Mouse (Mus musculus): ENCODE measurements around the gene Gss. TPM values are rescaled to one million over a fixed set of nuclear protein-coding genes. Genes with fewer than 3 reads are reported as not detected.

Gss gene
- 31.7 TPM for polyA plus RNA-seq (2014; fragmentation: Illumina TruSeq; extraction: RNeasy Lipid Tissue Mini Kit (QIAGEN cat#74804); ENCODE audit: low read depth, low replicate concordance)

DNA sequence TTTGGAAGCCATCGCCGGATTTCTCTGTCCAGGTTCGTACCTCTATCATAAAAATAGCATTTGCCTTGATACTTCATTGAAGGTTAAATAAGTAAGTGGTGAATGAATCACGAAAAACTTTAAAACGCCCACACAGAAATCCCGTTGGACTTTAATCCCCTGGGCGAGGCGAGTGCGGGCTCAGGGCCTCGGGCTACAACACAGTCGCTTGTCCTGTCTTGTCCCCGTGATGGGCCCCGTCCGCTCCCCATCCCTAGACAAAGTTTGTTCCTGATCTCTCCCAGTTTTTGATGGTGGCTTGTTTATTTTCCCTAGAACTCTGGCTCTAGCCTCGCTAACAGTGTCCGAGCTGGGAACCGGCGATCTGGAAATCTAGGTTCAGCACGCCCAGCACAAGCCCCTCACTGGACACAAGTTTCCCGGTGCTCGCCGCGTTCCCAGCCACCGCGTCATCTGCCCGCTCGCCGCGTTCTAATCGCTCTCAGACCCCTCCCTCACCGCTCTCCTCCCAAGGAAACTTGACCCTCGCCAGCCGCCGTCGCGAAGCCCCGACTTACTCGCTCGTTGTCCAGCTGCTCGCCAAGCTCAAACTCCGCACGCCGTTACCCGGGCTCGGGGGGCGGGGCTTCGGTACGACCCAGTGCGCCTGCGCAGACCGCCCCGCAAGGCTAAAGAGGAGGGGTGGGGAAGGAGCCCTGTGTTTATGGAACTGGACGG is at the start of gene Gss:
Gene Gss (minus strand): TSS at position 674 of the 717 bp plus-strand sequence.

DNA sequence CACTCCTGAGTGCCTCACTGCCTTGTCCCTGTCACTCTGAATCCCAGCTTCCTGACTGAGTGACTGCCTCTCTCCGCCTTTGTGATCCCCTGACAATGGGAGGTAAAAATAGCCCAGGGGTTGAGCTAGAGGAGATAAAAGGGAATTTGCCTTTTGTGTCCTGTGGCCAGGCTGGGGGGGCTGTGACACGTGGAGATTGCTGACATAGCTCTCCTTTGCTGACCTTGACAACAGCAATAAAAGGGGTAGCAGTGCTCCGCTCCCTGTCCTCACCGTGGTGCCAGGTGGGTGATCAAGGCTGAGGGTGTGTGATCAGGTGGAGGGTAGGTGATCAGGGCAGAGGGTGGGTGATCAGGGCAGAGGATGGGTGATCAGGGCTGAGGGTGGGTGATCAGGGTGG is 18.4 kb upstream of the Gss start, which contains the start of gene Myh7b:
Gene Myh7b (plus strand): TSS at position 235 of the 400 bp plus-strand sequence.

DNA sequence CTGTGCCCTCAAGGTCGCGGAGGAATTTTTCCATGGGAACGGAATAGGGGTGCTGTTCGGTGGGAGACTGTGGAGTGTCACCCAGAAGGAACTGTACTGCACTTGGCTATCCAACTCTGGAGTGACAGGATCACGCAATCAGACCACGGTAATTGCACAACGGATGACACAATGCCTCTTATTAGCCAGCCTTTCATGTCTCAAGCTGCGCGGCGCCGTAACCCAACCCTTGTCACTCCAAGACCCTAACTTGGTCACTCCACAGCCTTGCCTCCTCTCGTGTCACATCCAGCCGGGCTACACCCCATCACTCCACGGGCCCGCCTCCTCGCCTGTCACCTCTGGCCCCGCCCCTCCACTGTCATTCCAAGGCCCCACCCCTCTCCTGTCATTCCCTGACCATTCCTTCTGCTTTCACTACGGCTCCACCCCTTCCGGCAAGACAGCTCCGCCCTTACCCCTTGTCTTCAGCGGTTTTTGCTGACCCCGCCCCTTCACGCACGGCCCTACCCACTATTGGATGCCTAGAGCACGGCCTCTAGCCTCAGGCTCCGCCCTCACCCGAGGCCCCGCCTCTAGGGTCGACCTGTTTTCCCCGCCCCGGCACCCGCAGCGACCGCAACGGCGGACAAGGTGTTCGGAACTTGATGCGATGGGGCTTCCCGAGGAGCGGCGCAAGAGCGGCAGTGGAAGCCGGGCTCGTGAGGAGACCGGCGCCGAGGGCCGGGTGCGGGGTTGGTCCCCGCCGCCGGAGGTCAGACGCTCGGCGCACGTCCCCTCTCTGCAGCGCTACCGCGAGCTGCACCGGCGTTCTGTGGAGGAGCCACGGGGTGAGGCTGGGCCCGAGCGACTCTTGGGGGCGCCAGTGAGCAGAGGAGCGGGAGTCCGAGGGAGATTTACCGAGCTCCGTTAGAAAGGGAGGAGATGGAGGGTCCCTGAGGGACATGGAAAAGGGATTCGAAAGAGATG is 74.9 kb downstream of the Gss start, which contains the start of the genes Acss2 and Ggt7:
Gene Acss2 (plus strand): TSS at position 494 of the 969 bp plus-strand sequence.
Gene Ggt7 (minus strand): TSS at position 783 of the 969 bp plus-strand sequence.

Other genes starting within 250 kb of the Gss start
- gene Pigu, start 235.4 kb downstream of the Gss start, polyA plus RNA-seq (2014; fragmentation: Illumina TruSeq; extraction: RNeasy Lipid Tissue Mini Kit (QIAGEN cat#74804); ENCODE audit: low read depth, low replicate concordance) = 51.5 TPM
- gene Trp53inp2, start 211.8 kb downstream of the Gss start, polyA plus RNA-seq (2014; fragmentation: Illumina TruSeq; extraction: RNeasy Lipid Tissue Mini Kit (QIAGEN cat#74804); ENCODE audit: low read depth, low replicate concordance) = 153 TPM
- gene Ncoa6, start 118.9 kb downstream of the Gss start, polyA plus RNA-seq (2014; fragmentation: Illumina TruSeq; extraction: RNeasy Lipid Tissue Mini Kit (QIAGEN cat#74804); ENCODE audit: low read depth, low replicate concordance) = 31.2 TPM
- gene Acss2, start 74.9 kb downstream of the Gss start, polyA plus RNA-seq (2014; fragmentation: Illumina TruSeq; extraction: RNeasy Lipid Tissue Mini Kit (QIAGEN cat#74804); ENCODE audit: low read depth, low replicate concordance) = 73.7 TPM
- gene Ggt7, start 74.6 kb downstream of the Gss start, polyA plus RNA-seq (2014; fragmentation: Illumina TruSeq; extraction: RNeasy Lipid Tissue Mini Kit (QIAGEN cat#74804); ENCODE audit: low read depth, low replicate concordance) = not detected
- not detected for gene Myh7b, start 18.4 kb upstream of the Gss start, polyA plus RNA-seq (2014; fragmentation: Illumina TruSeq; extraction: RNeasy Lipid Tissue Mini Kit (QIAGEN cat#74804); ENCODE audit: low read depth, low replicate concordance)
- 81.1 TPM for gene Trpc4ap, start 99.6 kb upstream of the Gss start, polyA plus RNA-seq (2014; fragmentation: Illumina TruSeq; extraction: RNeasy Lipid Tissue Mini Kit (QIAGEN cat#74804); ENCODE audit: low read depth, low replicate concordance)
- gene Edem2, start 136.7 kb upstream of the Gss start, polyA plus RNA-seq (2014; fragmentation: Illumina TruSeq; extraction: RNeasy Lipid Tissue Mini Kit (QIAGEN cat#74804); ENCODE audit: low read depth, low replicate concordance) = 9.0 TPM
- gene Gm17581, start 143.1 kb upstream of the Gss start, polyA plus RNA-seq (2014; fragmentation: Illumina TruSeq; extraction: RNeasy Lipid Tissue Mini Kit (QIAGEN cat#74804); ENCODE audit: low read depth, low replicate concordance) = not detected
- 1.3 TPM for gene Procr, start 158.3 kb upstream of the Gss start, polyA plus RNA-seq (2014; fragmentation: Illumina TruSeq; extraction: RNeasy Lipid Tissue Mini Kit (QIAGEN cat#74804); ENCODE audit: low read depth, low replicate concordance)
- not detected for gene Mmp24, start 182.5 kb upstream of the Gss start, polyA plus RNA-seq (2014; fragmentation: Illumina TruSeq; extraction: RNeasy Lipid Tissue Mini Kit (QIAGEN cat#74804); ENCODE audit: low read depth, low replicate concordance)
- 15.5 TPM for gene BC029722, start 226.6 kb upstream of the Gss start, polyA plus RNA-seq (2014; fragmentation: Illumina TruSeq; extraction: RNeasy Lipid Tissue Mini Kit (QIAGEN cat#74804); ENCODE audit: low read depth, low replicate concordance)
- 5.1 TPM for gene Eif6, start 234.1 kb upstream of the Gss start, polyA plus RNA-seq (2014; fragmentation: Illumina TruSeq; extraction: RNeasy Lipid Tissue Mini Kit (QIAGEN cat#74804); ENCODE audit: low read depth, low replicate concordance)
- not detected for gene Fam83c, start 242.0 kb upstream of the Gss start, polyA plus RNA-seq (2014; fragmentation: Illumina TruSeq; extraction: RNeasy Lipid Tissue Mini Kit (QIAGEN cat#74804); ENCODE audit: low read depth, low replicate concordance)

All from kidney, adult 10 weeks (tissue).